Mouse (Mus musculus) MEL-GATA-1-ER (cell line): ENCODE data around the gene Rps18.
A peak's percentile ranks its signal among the peaks of the same experiment; 100 is the strongest.
"Not testable (repeated sequence)": the region's sequence is repeated elsewhere in the genome, so short reads cannot be mapped to it uniquely, and the experiment has no call there.

Source experiments
- DNase-seq: peaks from one replicate; pipeline ENCODE4 v3.0.0-alpha.2; 2012; ENCODE audit warnings: low read depth; ENCODE audit errors: extremely low read depth

Gene Rps18

GRCm38 (mm10) chr17:33955555-33956214, at the start of gene Rps18, which contains the start of gene Vps52:
Gene Rps18, minus strand, starts transcription at chr17:33956001.
Gene Vps52, plus strand, starts transcription at chr17:33955812.
- DNase-seq = peak; percentile 97

DNA sequence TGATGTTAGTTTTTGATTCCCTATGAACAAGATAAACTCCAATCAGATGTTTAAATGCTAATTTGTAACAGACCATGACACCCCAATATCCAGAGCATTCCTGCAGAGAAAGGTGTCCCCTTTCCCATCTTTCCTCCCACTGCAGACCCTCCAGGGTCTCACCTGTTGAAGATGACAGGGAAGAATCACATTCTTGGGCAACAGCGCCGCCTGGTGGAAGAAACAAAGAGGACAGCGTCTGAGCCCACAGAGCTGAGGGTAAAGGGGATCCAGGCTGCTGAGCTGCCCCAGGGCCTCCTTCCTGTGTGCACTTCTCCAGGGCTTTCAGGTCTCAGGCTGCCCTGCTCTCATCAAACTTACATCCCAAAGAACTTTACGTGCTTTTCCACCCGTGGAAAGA, 47.6 kb upstream of the Rps18 start:
- DNase-seq = no peak

DNA sequence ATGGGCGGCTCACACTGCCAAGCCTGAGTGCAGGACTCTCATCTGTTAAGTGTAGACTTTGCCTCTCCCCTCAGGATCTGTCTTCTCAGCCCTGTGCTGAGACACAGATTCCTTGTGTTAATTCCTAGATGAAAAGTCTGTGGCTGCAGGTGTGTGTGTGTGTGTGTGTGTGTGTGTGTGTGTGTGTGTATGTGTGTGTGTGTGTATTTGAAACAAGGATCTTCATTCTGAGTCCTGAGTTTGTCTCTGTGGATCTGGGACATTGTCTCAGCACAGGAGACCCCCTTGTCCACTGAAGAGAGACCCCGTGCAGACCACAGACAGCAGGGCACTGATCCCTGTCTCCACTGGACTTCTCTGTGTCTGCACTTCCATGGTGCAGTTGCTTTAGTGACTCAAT, 45.0 kb upstream of the Rps18 start:
- DNase-seq = not testable (repeated sequence)

DNA sequence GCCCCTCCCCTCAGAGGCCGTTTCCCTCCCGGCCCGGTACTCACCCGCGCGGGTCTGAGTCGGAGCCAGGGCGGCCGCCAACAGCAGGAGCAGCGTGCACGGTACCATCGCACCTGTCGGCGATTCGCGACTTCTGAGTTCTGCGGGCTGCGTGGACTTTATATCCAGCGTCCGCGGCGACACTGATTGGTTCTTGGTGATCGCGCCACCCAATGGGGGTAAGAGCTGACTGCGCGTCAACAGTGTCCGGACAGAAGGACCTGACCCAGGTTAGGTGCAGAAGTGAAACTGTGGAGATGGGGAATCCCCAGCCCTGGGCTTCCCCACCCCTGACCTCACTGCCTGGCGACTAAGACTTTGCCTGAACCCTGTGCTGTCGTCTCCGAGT, 44.3 kb upstream of the Rps18 start, which contains the start of gene H2-K1:
Gene H2-K1 (minus strand): TSS at position 198 of the 388 bp plus-strand sequence.
- DNase-seq = peak; percentile 86

GRCm38 (mm10) chr17:33999341-34000149, 43.7 kb upstream of the Rps18 start:
- DNase-seq = no peak

DNA sequence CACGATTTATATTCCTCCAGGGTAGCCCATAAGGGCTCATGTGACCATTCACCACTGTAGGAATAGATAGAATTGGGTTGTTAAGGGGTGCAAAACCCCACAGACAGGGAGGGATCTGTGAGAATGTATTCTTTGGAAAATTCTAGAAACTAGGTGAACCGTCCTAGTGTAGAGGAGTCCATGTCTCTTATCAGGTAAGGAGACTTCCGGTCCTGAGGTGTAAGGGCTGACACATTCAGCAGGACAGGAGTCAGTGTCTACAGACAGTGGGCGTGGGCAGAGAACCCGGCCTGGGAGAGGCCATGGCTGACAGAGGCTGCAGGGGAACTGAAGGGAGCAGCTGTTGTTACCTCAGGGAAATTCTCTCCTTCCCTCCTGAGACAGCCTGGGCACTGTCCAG, 42.9 kb upstream of the Rps18 start:
- not testable (repeated sequence) for DNase-seq

GRCm38 (mm10) chr17:33997025-33997424, 41.2 kb upstream of the Rps18 start:
- DNase-seq = not testable (repeated sequence)

GRCm38 (mm10) chr17:33995651-33996050, 39.9 kb upstream of the Rps18 start:
- DNase-seq = no peak

GRCm38 (mm10) chr17:33994959-33995358, 39.2 kb upstream of the Rps18 start:
- no peak for DNase-seq

DNA sequence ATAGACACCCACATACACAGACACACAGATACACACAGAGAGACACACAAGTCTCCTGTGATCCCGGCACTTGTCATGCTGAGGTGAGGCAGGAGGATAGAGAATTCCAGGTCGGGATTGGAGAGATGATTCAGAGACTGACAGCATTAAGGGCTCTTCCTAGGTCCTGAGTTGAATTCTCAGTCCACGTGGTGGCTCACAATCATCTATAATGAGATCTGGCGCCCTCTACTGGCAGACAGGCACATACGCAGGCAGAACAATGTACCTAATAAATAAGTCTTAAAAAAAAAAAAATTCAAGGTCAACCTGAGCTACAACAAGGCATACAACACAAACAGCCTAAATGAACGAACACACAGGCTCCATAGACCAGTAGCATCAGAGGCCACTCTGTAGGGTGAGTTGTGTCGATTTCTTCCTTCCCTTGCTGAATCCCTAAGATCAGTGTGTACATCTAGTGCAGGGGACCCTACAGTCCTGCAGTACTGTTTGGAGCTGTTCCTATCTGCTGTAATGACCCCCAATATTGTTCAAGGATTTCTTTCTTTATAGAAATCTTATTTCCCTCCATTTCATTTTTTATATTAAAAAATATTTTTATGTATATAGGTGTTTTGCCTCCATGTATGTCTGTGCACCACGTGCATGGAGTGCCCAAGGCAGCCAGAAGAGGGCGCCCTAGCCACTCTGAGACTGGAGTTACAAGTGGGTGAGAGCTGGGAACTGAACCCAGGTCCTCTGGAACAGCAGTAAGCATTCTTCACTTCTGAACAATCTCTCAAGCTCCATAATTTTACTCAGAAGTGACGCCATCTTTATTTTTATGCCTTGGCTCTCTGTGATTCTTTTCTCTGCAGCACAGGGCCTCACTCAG, 36.2 kb upstream of the Rps18 start:
- DNase-seq = peak; percentile 65

- not testable (repeated sequence) for DNase-seq
Observed at GRCm38 (mm10) chr17:33982136-33982535, 26.3 kb upstream of the Rps18 start.

GRCm38 (mm10) chr17:33981192-33981909, 25.6 kb upstream of the Rps18 start:
- not testable (repeated sequence) for DNase-seq

DNA sequence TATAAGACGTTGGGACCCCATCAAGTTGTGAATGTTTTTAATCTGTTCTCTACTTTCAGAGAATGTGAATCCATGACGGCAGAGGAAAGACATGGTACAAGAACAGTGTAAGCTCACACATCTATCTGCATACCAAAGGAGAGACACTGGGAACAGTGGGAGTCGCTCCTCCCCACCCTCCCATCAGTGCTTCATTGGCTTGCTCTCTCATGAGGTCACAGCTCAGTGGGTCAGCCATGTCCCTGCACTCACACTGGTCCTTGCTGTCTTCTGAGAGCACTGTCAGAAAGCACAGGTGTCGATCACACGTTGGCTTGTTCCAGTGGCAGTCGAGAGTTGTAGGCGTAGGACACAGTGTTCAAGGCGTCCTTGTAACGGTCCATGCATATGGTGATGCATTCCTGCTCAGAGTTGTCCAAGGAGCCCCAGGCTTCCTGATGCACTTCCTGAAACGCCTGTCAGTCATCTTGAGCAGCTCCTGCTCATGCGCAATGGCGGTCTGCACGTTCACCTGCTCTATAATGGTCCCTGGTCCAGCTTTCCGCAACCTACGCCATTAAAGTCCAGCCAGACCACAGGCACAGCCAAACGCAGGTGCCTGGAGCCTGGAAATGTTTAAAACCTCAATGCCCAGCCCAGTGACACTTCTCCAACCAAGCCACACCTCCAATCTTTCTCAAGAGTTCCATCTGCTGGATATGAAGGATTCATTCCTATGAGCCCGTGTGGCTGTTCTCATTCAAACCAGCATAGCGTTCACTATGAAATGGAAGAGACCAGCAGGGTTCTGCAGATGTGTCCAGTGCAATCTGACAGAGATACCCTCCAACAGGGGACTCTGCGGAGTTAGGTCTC, 24.6 kb upstream of the Rps18 start:
- no peak for DNase-seq

DNA sequence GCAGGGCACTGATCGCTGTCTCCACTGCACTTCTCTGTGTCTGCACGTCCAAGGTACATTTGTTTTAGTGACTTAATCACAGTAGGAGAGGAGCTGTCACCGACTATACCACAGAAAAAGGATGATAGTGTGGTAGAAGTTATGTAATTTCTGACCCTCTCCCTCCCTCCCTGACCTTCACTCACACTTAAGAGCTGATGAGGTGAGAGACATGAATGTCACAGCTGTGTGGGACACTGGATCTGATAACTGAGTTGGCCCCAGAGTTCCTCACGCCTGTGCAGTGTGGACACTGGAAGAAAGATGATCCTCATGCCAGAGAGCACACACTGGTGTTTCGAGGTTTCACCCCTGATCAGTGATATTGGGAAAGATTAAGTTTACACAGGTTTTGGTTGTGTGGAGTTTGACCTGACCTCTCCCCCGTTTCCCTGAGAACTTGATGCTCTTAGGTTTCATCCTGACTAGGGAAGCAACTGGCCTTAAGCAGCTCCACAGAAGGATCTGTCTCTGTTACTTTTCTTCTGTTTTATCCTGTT, 23.8 kb upstream of the Rps18 start:
- no peak for DNase-seq

- no peak for DNase-seq
Observed at GRCm38 (mm10) chr17:33978631-33979031, 22.8 kb upstream of the Rps18 start.

DNA sequence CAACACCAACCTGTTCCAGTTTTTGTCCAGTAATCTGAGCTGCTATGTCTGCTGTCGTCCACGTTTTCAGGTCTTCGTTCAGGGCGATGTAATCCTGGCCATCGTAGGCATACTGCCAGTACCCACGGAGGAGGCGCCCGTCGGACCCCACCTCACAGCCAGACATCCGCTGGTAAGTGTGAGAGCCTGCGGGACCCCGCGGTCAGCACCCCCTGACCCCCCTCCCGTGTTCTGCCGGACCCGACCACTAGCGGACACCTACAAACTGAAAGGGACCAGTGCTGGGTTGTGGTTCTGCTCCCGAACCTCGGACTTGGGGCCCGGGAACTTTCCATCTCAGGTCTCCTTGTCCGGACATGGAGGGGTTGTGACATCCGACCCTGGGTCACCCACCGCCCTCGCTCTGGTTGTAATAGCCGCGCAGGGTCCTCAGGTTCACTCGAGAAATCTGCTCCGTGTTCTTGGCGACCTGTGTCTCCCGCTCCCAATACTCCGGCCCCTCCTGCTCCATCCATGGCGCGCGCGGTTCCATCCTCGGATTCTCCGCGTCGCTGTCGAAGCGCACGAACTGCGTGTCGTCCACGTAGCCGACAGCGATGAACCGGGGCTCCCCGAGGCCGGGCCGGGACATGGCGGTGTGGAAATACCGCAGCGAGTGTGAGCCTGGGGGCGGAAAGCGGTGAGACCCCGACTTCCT, 22.2 kb upstream of the Rps18 start:
- DNase-seq = no peak

DNA sequence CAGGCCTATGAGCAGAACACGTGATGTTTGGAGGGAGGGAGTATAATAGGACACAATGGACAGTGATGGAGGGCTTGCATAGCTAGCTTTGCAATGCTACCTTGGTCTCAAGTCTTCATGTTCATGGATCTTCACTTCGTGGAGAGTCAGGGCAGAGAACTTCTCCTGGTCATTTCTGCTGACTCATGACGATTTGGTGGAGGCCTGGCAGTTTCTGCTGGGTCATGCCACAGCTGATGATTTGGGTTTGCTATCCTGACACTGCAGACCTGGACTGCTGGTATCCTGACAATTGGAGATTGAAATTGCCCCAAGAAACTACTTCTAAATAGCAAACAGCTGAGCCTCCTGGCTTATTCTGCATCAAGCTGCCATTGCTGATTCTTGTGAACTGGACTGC, 17.8 kb upstream of the Rps18 start:
- DNase-seq = no peak

GRCm38 (mm10) chr17:33972691-33973090, 16.9 kb upstream of the Rps18 start:
- no peak for DNase-seq

DNA sequence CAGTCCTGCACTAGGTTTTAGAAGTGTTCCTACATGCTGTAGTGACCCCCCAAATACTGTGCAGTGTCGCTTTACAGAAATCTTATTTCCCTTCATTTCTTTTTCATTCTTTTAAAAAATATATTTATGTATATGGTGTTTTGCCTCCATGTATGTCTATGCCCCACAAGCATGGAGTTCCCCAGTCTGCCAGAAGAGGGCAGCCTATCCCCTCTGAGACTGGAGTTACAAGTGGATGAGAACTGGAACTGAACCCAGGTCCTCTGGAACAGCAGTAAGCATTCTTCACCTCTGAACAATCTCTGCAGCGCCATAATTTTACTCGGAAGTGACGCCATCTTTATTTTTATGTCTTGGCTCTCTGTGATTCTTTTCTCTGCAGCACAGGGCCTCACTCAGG, 13.6 kb upstream of the Rps18 start:
- no peak for DNase-seq
